Mouse (Mus musculus) B cell, adult 67 days (primary cell): ENCODE data around the gene Sbsn. TPM values are rescaled to one million over a fixed set of nuclear protein-coding genes. Genes with fewer than 3 reads are reported as not detected.

Experiments
- total RNA-seq, 2 experiments: library from RNA; stranded (reverse); gene quantifications; 4 replicates each; pipeline ENCODE4 v1.2.4; 2023

The Sbsn gene
- total RNA-seq, result 1 to 10 TPM; 3.8 to 5.0 TPM

GRCm38 (mm10) chr7:30751086-30751669, at the start of gene Sbsn:
Sbsn (plus strand) TSS chr7:30751471.

GRCm38 (mm10) chr7:30711942-30712341, 39.3 kb upstream of the Sbsn start, which contains the start of gene Atp4a:
Atp4a (plus strand) TSS chr7:30712209.

GRCm38 (mm10) chr7:30729396-30730063, 21.7 kb upstream of the Sbsn start, which contains the start of gene Tmem147:
Tmem147 (minus strand) TSS chr7:30729540.

DNA sequence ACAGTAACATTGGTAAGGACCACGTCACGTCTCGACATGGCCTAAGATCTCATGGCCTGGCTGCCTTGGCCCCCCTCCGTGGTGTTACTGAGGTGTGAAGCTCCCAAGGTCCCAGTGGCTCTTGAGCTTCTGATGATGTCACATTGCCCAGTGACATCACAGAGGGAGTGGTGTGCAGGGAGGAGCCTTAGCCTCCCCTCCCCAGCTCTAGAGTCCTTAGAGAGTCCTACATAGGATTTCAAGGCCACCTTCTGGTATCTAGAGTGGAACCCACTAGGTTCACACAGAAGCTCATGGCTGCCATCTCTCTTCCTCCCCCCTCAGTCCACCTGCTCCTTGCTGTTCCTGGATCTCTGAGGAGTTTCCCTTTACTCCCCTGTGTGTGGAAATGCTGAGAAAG, 7.7 kb upstream of the Sbsn start, which contains the start of gene Gapdhs:
Gapdhs (minus strand) TSS at position 65 of the 400 bp plus-strand sequence.

GRCm38 (mm10) chr7:30763456-30763855, 12.2 kb downstream of the Sbsn start, which contains the start of gene Dmkn:
Dmkn (plus strand) TSS chr7:30763756.

DNA sequence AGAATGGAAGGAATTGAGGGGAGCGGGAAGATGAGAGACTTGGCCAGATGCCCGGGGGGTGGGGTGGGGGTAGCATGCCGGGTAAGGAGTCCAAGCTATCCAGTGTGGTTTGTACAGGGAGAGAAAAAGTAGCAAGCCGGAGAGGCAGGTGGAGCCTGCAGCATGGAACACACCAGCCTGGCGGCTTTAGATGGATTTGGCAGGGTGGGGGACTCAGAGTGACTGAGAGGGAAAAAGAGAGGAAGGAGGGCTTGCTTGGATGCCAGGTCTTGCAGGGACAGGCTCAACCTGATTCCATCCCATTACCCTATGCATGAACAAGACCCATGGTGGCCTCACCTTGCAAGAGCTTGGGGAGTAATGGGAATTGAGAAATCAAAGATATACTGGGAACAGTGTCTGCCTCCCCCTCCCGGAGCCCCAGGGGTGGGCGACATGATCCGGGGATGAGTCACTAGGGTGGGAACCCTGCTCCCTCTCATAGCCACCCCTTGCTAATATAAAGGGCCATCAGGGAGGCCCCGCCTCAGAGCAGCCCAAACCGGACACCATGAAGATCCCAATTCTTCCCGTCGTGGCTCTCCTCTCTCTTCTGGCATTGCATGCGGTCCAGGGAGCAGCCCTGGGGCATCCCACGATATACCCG, 36.2 kb downstream of the Sbsn start, which contains the start of gene Krtdap:
Krtdap (plus strand) TSS at position 520 of the 646 bp plus-strand sequence.

Other genes with a start within 250 kb of the Sbsn start
- gene Arhgap33, start 216.4 kb upstream of the Sbsn start, total RNA-seq, result 10 to 100 TPM; 18.6 to 20.7 TPM
- 1 to 10 TPM; 3.0 to 4.3 TPM for gene Hspb6, start 199.3 kb upstream of the Sbsn start, total RNA-seq
- gene Proser3, start 199.2 kb upstream of the Sbsn start, total RNA-seq, result 10 to 100 TPM; 18.8 to 27.2 TPM
- 10 to 100 TPM; 42.2 to 45.2 TPM for gene Lin37, start 191.6 kb upstream of the Sbsn start, total RNA-seq
- 100 to 1,000 TPM; 107 to 109 TPM for gene U2af1l4, start 188.2 kb upstream of the Sbsn start, total RNA-seq
- 10 to 100 TPM; 13.9 to 14.0 TPM for gene Gm49396, start 188.1 kb upstream of the Sbsn start, total RNA-seq
- gene Psenen, start 187.8 kb upstream of the Sbsn start, total RNA-seq, result 100 to 1,000 TPM; 129 to 145 TPM
- 1 to 10 TPM; 7.3 to 7.7 TPM for gene Igflr1, start 186.0 kb upstream of the Sbsn start, total RNA-seq
- gene Kmt2b, start 162.7 kb upstream of the Sbsn start, total RNA-seq, result 100 to 1,000 TPM; 119 to 136 TPM
- gene Zbtb32, start 152.6 kb upstream of the Sbsn start, total RNA-seq, result 1 to 10 TPM in 1 of 2 experiments, under 1 TPM in 1; 0.90 to 1.5 TPM
- gene Upk1a, start 138.6 kb upstream of the Sbsn start, total RNA-seq, result under 1 TPM; 0.39 to 0.52 TPM
- gene Cox6b1, start 125.3 kb upstream of the Sbsn start, total RNA-seq, result 100 to 1,000 TPM; 211 to 273 TPM
- gene Etv2, start 115.6 kb upstream of the Sbsn start, total RNA-seq, result not detected
- gene Rbm42, start 101.2 kb upstream of the Sbsn start, total RNA-seq, result 100 to 1,000 TPM in 1 of 2 experiments, 10 to 100 TPM in 1; 96.7 to 103 TPM
- 10 to 100 TPM; 59.7 to 71.7 TPM for gene Haus5, start 86.5 kb upstream of the Sbsn start, total RNA-seq
- gene Pmis2, start 79.9 kb upstream of the Sbsn start, total RNA-seq, result not detected
- gene 2200002J24Rik, start 52.5 kb upstream of the Sbsn start, total RNA-seq, result not detected
- under 1 TPM; 0.29 to 0.59 TPM for gene Atp4a, start 39.3 kb upstream of the Sbsn start, total RNA-seq
- gene Tmem147, start 21.9 kb upstream of the Sbsn start, total RNA-seq, result 10 to 100 TPM; 46.8 to 50.0 TPM
- not detected for gene Gapdhs, start 7.8 kb upstream of the Sbsn start, total RNA-seq
- not detected for gene Dmkn, start 12.3 kb downstream of the Sbsn start, total RNA-seq
- gene Krtdap, start 36.4 kb downstream of the Sbsn start, total RNA-seq, result not detected
- 10 to 100 TPM; 15.2 to 19.0 TPM for gene Ffar2, start 72.3 kb downstream of the Sbsn start, total RNA-seq
- gene Ffar3, start 104.7 kb downstream of the Sbsn start, total RNA-seq, result 1 to 10 TPM; 2.2 to 3.7 TPM
- gene Ffar1, start 110.1 kb downstream of the Sbsn start, total RNA-seq, result 10 to 100 TPM; 34.4 to 43.8 TPM
- gene Cd22, start 128.9 kb downstream of the Sbsn start, total RNA-seq, result 1,000 to 10,000 TPM; 1,236 to 1,328 TPM
- not detected for gene Mag, start 163.4 kb downstream of the Sbsn start, total RNA-seq
- gene Hamp2, start 173.2 kb downstream of the Sbsn start, total RNA-seq, result not detected
- gene Hamp, start 192.6 kb downstream of the Sbsn start, total RNA-seq, result not detected
- 100 to 1,000 TPM; 145 to 165 TPM for gene Usf2, start 205.3 kb downstream of the Sbsn start, total RNA-seq
- 1 to 10 TPM; 1.1 to 1.2 TPM for gene Lsr, start 222.0 kb downstream of the Sbsn start, total RNA-seq
- gene Fam187b, start 222.3 kb downstream of the Sbsn start, total RNA-seq, result not detected